Mouse (Mus musculus): Measurements from ENCODE around the gene Smbd1.

Gene Smbd1

GRCm38 (mm10) chr16:32813362-32813761, 3.1 kb upstream of the Smbd1 start:
- no peak for DNase-seq (ENCODE audit: low spot score)

DNA sequence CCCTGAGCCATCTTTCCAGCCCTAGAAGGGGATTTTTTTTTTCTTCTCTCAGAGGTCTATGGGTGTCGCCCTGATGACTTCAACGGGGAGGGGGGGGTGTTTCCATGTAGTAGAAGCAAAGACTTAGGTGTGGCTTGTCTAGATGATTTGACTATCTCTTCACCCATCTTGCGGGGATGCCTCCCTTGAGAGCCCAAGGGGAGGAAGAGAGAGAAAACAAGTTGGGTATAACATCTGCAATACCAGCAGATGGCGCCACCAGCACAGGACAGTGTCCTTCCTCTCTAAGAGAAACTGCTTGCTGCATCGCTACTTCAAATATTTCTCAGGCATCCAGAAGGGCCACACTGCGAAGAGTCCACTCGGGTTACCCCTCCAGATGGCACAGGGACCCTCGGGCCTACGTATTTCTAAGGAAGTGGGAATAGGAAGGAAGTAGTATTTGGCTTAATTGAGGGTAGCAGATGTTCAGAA, 2.6 kb upstream of the Smbd1 start:
- DNase-seq (ENCODE audit: low spot score): peak; percentile 95

GRCm38 (mm10) chr16:32807408-32808185, 2.7 kb downstream of the Smbd1 start:
- DNase-seq (ENCODE audit: low spot score): no peak

GRCm38 (mm10) chr16:32805151-32805550, 5.1 kb downstream of the Smbd1 start:
- no peak for DNase-seq (ENCODE audit: low spot score)

DNA sequence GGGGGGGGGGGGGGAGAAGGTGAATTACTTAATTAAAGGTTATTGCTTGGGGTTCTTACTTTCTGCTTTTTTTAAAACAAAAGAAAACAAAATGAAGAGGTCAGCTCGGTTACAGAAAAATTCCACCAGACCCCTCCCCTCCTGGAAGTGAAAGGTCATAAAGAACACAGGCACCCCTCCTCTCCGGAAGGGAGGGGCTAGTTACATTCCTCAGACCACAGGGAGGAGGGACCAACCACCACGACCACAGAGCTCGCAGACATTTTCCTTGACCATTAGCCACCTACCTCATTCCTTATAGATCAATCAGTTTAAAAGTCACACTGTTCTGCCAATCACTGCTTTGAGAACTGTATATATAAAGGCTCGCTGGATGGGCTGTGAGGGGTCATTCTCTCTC, 6.4 kb downstream of the Smbd1 start:
- DNase-seq (ENCODE audit: low spot score): no peak

GRCm38 (mm10) chr16:32803252-32803853, 6.9 kb downstream of the Smbd1 start:
- DNase-seq (ENCODE audit: low spot score): peak; percentile 62

DNA sequence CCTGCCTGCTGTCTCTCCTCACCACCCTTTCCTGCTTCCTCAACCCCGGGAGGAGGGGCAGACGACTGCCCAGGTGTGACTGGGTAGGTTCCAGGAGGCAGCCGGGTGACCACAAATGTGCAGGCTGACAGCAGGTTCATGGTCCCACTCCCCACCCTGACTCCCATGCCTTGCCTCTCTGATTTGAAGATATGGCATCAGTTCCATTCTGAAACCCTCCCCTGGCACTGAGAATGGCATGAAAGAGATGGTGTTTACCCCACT, 12.9 kb downstream of the Smbd1 start, which contains the start of gene Muc20:
Gene Muc20 (minus strand): TSS at position 10 of the 264 bp plus-strand sequence.
- DNase-seq (ENCODE audit: low spot score): no peak

DNA sequence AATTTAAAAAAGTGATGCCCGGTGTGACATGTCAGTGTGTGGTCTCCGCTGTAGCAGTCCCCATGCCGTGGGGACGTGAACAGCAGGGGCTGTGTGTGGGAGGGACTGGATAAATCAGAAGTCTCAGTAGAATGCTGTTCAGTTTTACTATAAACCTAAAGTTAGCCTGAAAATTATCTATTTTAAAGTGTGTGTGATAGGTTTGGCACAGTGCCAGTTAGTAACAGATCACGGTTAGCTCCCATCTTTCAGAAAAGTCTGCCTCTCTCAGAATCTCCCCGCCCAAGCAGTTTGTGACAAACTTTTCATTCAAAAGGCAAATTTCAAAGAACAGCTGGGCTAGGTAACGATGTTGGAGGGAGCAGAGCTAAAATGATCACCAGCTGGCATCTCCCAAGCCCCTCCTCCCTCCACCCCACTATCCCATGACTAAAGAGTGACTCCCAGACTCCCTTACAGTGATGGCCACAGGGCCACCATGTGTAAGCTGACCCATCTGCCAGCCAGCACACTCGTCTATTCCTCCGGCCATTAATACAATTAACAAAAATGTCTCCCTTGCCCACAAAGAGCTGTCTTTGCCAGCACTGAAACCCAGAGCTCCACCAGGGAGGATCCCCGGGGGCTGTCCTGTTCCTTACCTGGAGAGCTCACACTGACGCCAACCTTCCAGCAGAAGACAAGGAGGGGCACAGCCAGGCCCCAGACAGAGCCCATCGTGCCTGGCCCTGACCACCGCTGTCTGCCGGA, 13.4 kb downstream of the Smbd1 start:
- no peak for DNase-seq (ENCODE audit: low spot score)

DNA sequence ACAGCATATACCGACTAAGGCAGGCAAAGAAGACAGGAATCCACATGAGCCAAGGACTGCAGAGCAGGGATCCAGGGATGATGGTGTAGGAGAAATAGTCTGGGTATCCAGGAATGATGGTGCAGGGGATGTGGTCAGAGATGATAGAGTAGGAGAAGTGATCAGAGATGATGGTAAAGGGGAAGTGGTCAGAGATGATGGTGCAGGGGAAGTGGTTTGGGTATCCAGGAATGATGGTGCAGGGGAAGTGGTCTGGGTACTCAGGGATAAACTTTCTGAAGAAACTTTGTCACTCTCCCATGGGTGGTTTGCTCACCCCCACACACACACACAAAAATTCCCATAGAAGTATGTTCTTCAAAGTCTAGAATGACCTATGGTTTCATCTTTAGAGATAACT, 15.1 kb downstream of the Smbd1 start:
- no peak for DNase-seq (ENCODE audit: low spot score)

GRCm38 (mm10) chr16:32790056-32790455, 20.2 kb downstream of the Smbd1 start:
- DNase-seq (ENCODE audit: low spot score): no peak

GRCm38 (mm10) chr16:32784840-32785239, 25.4 kb downstream of the Smbd1 start:
- DNase-seq (ENCODE audit: low spot score): no peak

- DNase-seq (ENCODE audit: low spot score): no peak
These were observed 26.8 kb downstream of the Smbd1 start for GRCm38 (mm10) chr16:32783324-32784062.

DNA sequence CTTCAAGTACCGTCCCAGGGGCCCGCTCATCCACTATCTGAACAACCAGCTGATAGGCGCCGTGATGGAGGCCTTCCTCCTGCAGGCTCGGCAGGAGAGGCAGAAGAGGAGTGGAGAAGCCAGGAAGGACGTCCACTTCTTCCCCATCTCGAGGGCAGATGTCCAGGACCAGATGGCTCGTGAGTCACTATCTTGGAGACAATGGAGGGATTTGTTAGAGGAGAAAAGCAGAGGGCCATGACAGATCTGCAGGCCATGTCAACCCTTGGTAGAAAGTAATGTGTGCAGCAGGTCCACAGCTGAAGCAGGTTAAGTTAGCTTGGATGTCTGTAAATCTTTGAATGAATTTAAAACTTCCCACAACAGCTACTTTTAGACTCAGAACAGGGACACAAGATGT, 31.3 kb downstream of the Smbd1 start:
- DNase-seq (ENCODE audit: low spot score): no peak

DNA sequence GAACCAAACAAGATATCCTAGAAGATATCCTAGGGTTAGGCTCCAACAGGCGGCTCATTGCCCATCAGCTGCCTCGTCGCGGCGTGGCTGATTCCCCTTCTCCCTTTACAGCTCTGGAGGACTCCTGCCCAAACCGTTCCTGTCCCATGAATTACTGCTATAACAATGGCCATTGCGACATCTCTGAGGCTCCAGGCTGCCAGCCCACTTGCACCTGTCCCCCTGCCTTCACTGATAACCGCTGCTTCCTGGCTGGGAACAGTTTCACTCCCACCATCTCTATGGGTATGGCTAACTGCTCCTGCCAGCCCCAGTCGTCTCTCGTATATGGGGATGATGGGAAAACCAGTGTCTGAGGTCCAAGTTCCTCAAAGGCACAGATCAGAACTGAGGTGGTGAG, 33.6 kb downstream of the Smbd1 start:
- DNase-seq (ENCODE audit: low spot score): no peak

DNA sequence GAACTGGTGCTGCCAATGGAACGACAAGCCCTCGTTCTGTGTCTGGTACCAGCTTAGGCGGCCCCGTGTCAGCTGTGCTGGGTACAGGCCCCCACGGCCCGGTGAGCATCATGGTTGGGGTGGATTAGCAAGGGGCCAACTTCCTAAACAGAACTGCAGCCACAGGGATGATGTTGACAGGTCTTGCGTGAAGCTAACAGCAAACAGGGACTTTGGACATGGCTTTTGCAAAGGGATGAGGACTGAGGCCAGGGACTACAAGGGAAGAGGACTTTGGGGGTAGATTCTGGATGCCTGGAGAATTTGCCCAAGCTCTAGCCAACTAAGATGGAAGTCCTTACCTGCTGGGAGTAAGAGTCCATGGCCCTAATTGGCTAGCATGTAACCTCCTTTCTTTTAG, 43.4 kb downstream of the Smbd1 start:
- no peak for DNase-seq (ENCODE audit: low spot score)

DNA sequence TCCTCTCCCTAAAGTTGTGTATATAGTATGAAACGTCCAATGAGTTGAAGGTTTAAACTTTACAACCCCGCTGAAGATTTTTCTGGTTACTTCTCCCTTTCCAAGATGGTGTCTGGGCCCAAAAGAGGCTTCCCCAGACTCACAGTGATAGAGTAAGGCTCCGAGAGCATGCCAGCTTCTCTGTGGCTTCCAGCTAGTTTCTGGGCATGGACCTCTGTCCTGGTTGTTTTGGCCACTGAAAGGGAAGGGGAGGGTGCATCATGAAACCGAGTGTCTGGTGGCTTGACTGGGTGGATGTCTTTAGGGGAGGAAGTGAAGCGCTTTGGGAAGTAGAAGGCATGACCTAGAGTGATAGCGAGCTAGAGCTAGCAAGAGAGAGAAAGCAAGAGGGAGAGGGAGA, 45.3 kb downstream of the Smbd1 start:
- DNase-seq (ENCODE audit: low spot score): no peak

- DNase-seq (ENCODE audit: low spot score): no peak
These were observed 45.7 kb downstream of the Smbd1 start for GRCm38 (mm10) chr16:32764550-32764949.
